Comparison of ENCODE assay signal across 14 mouse cellular contexts in the genomic region with DNA sequence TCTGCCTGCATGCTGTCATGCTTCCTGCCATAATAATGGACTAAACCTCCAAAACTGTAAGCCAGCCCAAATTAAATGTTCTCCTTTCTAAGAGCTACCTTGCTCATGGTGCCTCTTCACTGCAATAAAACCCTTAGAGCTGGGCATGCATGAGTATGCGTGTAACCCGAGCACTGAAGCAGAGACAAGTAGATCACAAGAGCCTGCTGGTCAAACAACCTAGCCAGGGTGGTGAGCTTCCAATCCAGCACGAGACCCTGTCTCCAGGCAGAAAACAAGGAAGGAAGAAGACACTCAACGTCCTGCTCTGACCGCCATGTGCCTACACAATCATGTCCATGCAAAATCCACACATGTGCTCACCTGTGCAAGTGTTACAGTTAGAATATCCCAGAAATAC.
"Had no signal": no experiment of that assay in that cellular context is flagged by ENCODE, and none has a peak within 500 bp of the region (broad histone marks: within the 10 kb centered on the region; RNA-seq: fewer than 3 reads in every experiment).

No protein-coding gene starts in this region.

- H3K27ac ChIP-seq: left cerebral cortex, adult 2 months; limb, embryonic 10.5 days; liver, embryonic 15.5 days; lung, embryonic 15.5 days; macrophage; neural tube, embryonic 15.5 days had no signal

- H3K9ac ChIP-seq: liver, embryonic 15.5 days; lung, embryonic 15.5 days; neural tube, embryonic 15.5 days had no signal

- H3K4me2 ChIP-seq: liver, embryonic 11.5 days; liver, embryonic 15.5 days; lung, embryonic 15.5 days; neural tube, embryonic 15.5 days had no signal

- DNase-seq: kidney, adult 8-10 months; kidney, postnatal 14 days; midbrain, embryonic 14.5 days; spleen, adult 18-20 months; thymus, adult 18-20 months; thymus, postnatal 14 days had no signal

- H3K36me3 ChIP-seq: limb, embryonic 10.5 days; lung, embryonic 15.5 days; neural tube, embryonic 15.5 days had no signal

- H3K4me3 ChIP-seq: left cerebral cortex, adult 2 months; limb, embryonic 10.5 days; liver, embryonic 15.5 days; lung, embryonic 15.5 days; myocyte; neural tube, embryonic 15.5 days had no signal

- H3K27me3 ChIP-seq: liver, embryonic 15.5 days; lung, embryonic 15.5 days; neural tube, embryonic 15.5 days had no signal

- H3K9me3 ChIP-seq: limb, embryonic 10.5 days; liver, embryonic 15.5 days; lung, embryonic 15.5 days; neural tube, embryonic 15.5 days had no signal
